Mouse (Mus musculus) CH12.LX (cell line): ENCODE results near the gene Uqcrh. TPM values are rescaled to one million over a fixed set of nuclear protein-coding genes. Genes with fewer than 3 reads are reported as not detected.

Experiments used
- DNase-seq: peaks from one replicate; pipeline ENCODE4 v3.0.0-alpha.2; 2013; ENCODE audit errors: extremely low read depth
- H3K27ac ChIP-seq: 2 replicates; pipeline ENCODE4 v1.5.1; 2012; ENCODE audit warnings: low read depth, mild to moderate bottlenecking, control low read depth, moderate library complexity; ENCODE audit not compliant: insufficient read depth
- H3K27me3 ChIP-seq: replicated peaks from 2 replicates; pipeline ENCODE3; 2012; ENCODE audit warnings: inconsistent platforms
- H3K36me3 ChIP-seq, 2 experiments: replicated peaks in 1 of 2; 2 replicates each; pipeline versions ENCODE3 to v1.6.1; 2012; ENCODE audit warnings: inconsistent platforms in 1 of 2, low read length in 1 of 2, mild to moderate bottlenecking in 1 of 2, mixed read lengths in 1 of 2, moderate library complexity in 1 of 2; ENCODE audit not compliant: control insufficient read depth in 1 of 2, insufficient read depth in 1 of 2
- H3K4me1 ChIP-seq, 2 experiments: 2 replicates each; pipeline ENCODE4 v1.6.1; 2012; ENCODE audit warnings: inconsistent platforms in 1 of 2, moderate library complexity in 1 of 2; ENCODE audit not compliant: insufficient read depth in 2 of 2, control insufficient read depth in 1 of 2
- H3K4me2 ChIP-seq: 2 replicates; pipeline ENCODE4 v1.6.1; 2012; ENCODE audit warnings: low read depth, mild to moderate bottlenecking, control low read depth; ENCODE audit not compliant: poor library complexity, insufficient read depth, severe bottlenecking
- H3K4me3 ChIP-seq, 3 experiments: fragments of 150-350 bp in 1 of 3; sonication (generic) in 1 of 3; replicated peaks in 1 of 3; 2 replicates each; pipeline versions ENCODE3 to v1.5.1; 2011 to 2012; ENCODE audit warnings: low read depth in 2 of 3, low read length in 2 of 3, mild to moderate bottlenecking in 2 of 3, moderate library complexity in 2 of 3, control low read depth in 1 of 3, improper control_type of control experiment in 1 of 3, inconsistent platforms in 1 of 3, mixed read lengths in 1 of 3; ENCODE audit not compliant: poor library complexity in 1 of 3
- H3K79me2 ChIP-seq: replicated peaks from 2 replicates; pipeline ENCODE4 v1.6.1; 2012; ENCODE audit warnings: mild to moderate bottlenecking, moderate library complexity; ENCODE audit not compliant: control insufficient read depth, poor library complexity, insufficient read depth, severe bottlenecking; ENCODE audit errors: extremely low read depth
- H3K9ac ChIP-seq: 2 replicates; pipeline ENCODE4 v1.6.1; 2012; ENCODE audit warnings: low read depth, mild to moderate bottlenecking, control low read depth, moderate library complexity; ENCODE audit not compliant: insufficient read depth
- H3K9me3 ChIP-seq: replicated peaks from 2 replicates; pipeline ENCODE3; 2012; ENCODE audit warnings: low read length, inconsistent platforms, mixed read lengths
- BHLHE40 ChIP-seq: IDR thresholded peaks from 2 replicates; pipeline ENCODE4 v1.6.1; 2011; ENCODE audit warnings: mild to moderate bottlenecking, low read depth, low read length, improper control_type of control experiment
- CHD1 ChIP-seq: IDR thresholded peaks from 2 replicates; pipeline ENCODE4 v1.6.1; 2012; ENCODE audit warnings: low read depth, low read length, improper control_type of control experiment, inconsistent platforms
- HCFC1 ChIP-seq: IDR thresholded peaks from 2 replicates; pipeline ENCODE4 v1.6.1; 2012; ENCODE audit warnings: low read depth, mild to moderate bottlenecking, inconsistent platforms, low read length, improper control_type of control experiment
- MAFK ChIP-seq: IDR thresholded peaks from 2 replicates; pipeline ENCODE4 v1.6.1; 2011; ENCODE audit warnings: low read length, improper control_type of control experiment; ENCODE audit not compliant: insufficient replicate concordance
- MAX ChIP-seq: IDR thresholded peaks from 2 replicates; pipeline ENCODE4 v1.6.1; 2011; ENCODE audit warnings: low read length, improper control_type of control experiment
- MAZ ChIP-seq: IDR thresholded peaks from 2 replicates; pipeline ENCODE4 v1.6.1; 2012; ENCODE audit warnings: low read depth, mild to moderate bottlenecking, inconsistent platforms, low read length, improper control_type of control experiment, moderate library complexity
- MEF2A ChIP-seq: IDR thresholded peaks from 2 replicates; pipeline ENCODE4 v1.6.1; 2014; ENCODE audit warnings: low read depth, mild to moderate bottlenecking, inconsistent platforms, low read length, improper control_type of control experiment, borderline replicate concordance
- MXI1 ChIP-seq: IDR thresholded peaks from 2 replicates; pipeline ENCODE4 v1.6.1; 2011; ENCODE audit warnings: mild to moderate bottlenecking, low read depth, low read length, improper control_type of control experiment
- MYC ChIP-seq: IDR thresholded peaks from 2 replicates; pipeline ENCODE4 v1.6.1; 2011; ENCODE audit warnings: low read depth, mild to moderate bottlenecking, improper control_type of control experiment, low read length
- NRF1 ChIP-seq: IDR thresholded peaks from 2 replicates; pipeline ENCODE4 v1.6.1; 2014; ENCODE audit warnings: low read depth, mild to moderate bottlenecking, inconsistent platforms, low read length, improper control_type of control experiment, moderate library complexity
- POLR2A ChIP-seq: IDR thresholded peaks from 2 replicates; pipeline ENCODE4 v1.6.1; 2011; ENCODE audit warnings: low read depth, mild to moderate bottlenecking, improper control_type of control experiment, low read length
- TCF12 ChIP-seq: IDR thresholded peaks from 2 replicates; pipeline ENCODE4 v1.6.1; 2014; ENCODE audit warnings: low read depth, mild to moderate bottlenecking, inconsistent platforms, low read length, improper control_type of control experiment
- USF1 ChIP-seq: IDR thresholded peaks from 2 replicates; pipeline ENCODE4 v1.6.1; 2014; ENCODE audit warnings: low read depth, mild to moderate bottlenecking, inconsistent platforms, low read length, improper control_type of control experiment
- USF2 ChIP-seq: conservative IDR thresholded peaks from 2 replicates; pipeline ENCODE4 v1.6.1; 2011; ENCODE audit warnings: low read depth, low read length, improper control_type of control experiment
- ZKSCAN1 ChIP-seq: IDR thresholded peaks from 2 replicates; pipeline ENCODE4 v1.6.1; 2012; ENCODE audit warnings: low read depth, inconsistent platforms, low read length, improper control_type of control experiment, borderline replicate concordance
- dilution Hi-C: fragments of 300-500 bp; cut with MboI; formaldehyde crosslinking; loops from 2 replicates; pipeline ENCODE4 v1.14.3; 2020; ENCODE audit warnings: low sequenced_read_pairs; ENCODE audit not compliant: extremely low pct_unique_long_range_greater_than_20kb, extremely low pct_ligation_motif_present
- in situ Hi-C: fragments of 300-500 bp; cut with MboI; formaldehyde crosslinking; loops from 3 replicates; pipeline ENCODE4 v1.14.3; 2019; ENCODE audit warnings: low sequenced_read_pairs, low pct_ligation_motif_present, low pct_unique_long_range_greater_than_20kb, mixed read lengths
- polyA plus RNA-seq: library from polyadenylated mRNA; unstranded; fragments of >175 nt; gene quantifications from 2 replicates; pipeline ENCODE4 v1.2.1, GENCODE M21; 2012; ENCODE audit warnings: low read depth; ENCODE audit not compliant: insufficient read length
- total RNA-seq, 2 experiments: library from RNA; depleted of rRNA; stranded (reverse); fragments of 300-350 nt in 1 of 2; fragments of >200 nt in 1 of 2; gene quantifications; 2 replicates each; pipeline ENCODE4 v1.2.3; 2012 to 2014

The Uqcrh gene
- total and polyA plus RNA-seq, 3 experiments = 264 to 717 (median 293) TPM

DNA sequence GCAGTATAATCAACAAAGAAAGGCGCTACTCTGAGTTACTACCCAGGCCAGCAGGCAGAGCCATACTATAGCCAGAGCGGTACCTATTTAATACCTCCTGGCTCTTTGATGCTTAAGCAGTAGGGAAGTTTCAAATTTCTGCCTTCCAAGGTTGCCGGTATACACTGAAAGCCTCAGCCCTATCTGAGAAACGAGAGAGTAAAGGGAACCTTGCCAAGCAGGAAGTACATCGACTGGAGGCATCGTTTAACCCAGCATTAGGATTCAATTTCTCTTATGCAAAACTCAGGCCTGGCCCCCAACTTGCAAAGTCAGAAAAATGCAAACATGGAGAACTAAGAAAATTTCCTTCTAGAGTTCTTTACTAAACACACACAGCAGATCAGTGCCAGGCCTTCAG is 4.8 kb downstream of the Uqcrh start:
- no peaks in the 10 kb centered on the region for H3K27me3 ChIP-seq
- in situ Hi-C loops (no loop called here), dilution Hi-C loops (no loop called here)
- H3K27ac ChIP-seq = no peak overlapping the region
- H3K9me3 ChIP-seq = no peaks in the 10 kb centered on the region
- peaks cover 25 to 57% of the 10 kb centered on the region in 2 experiments for H3K36me3 ChIP-seq
- H3K4me3 ChIP-seq = no peak overlapping the region
- no peak for DNase-seq
- peaks cover 0 to 9% of the 10 kb centered on the region in 2 experiments; a peak in 2 of 4 replicates for H3K4me1 ChIP-seq
- no peak overlapping the region for H3K9ac ChIP-seq
- no peak overlapping the region for H3K4me2 ChIP-seq
- TF ChIP-seq MXI1 = no peak
- peaks cover 41% of the 10 kb centered on the region for H3K79me2 ChIP-seq

- in situ Hi-C loops (no loop called here), dilution Hi-C loops (no loop called here)
- DNase-seq = no peak
- no peak overlapping the region for H3K27ac ChIP-seq
- no peaks in the 10 kb centered on the region for H3K4me1 ChIP-seq
- peaks cover 18 to 47% of the 10 kb centered on the region in 2 experiments for H3K36me3 ChIP-seq
- no peaks in the 10 kb centered on the region for H3K9me3 ChIP-seq
- H3K9ac ChIP-seq = no peak overlapping the region
- no peaks in the 10 kb centered on the region for H3K27me3 ChIP-seq
- H3K4me3 ChIP-seq = no peak overlapping the region
- no peak overlapping the region for H3K4me2 ChIP-seq
- TF ChIP-seq USF1 (no peak), MAZ (no peak), NRF1 (no peak), USF2 (no peak), CHD1 (no peak), BHLHE40 (no peak), TCF12 (no peak), ZKSCAN1 (no peak), MAX (no peak), MEF2A (no peak), HCFC1 (no peak), MYC (no peak)
- H3K79me2 ChIP-seq = no peaks in the 10 kb centered on the region
Observed at GRCm38 (mm10) chr4:116063855-116064254, 11.0 kb downstream of the Uqcrh start.

GRCm38 (mm10) chr4:116059012-116059726 is 15.7 kb downstream of the Uqcrh start:
- Histone ChIP-seq H3K36me3 (peaks cover 0 to 14% of the 10 kb centered on the region in 2 experiments), H3K79me2 (no peaks in the 10 kb centered on the region; the same call in 1 of the 2 replicates), H3K9ac (no peak overlapping the region), H3K4me1 (peaks cover 0 to 21% of the 10 kb centered on the region in 2 experiments; a peak in 2 of 4 replicates), H3K27ac (no peak overlapping the region), H3K4me2 (no peak overlapping the region), H3K9me3 (no peaks in the 10 kb centered on the region), H3K27me3 (no peaks in the 10 kb centered on the region), H3K4me3 (no peak overlapping the region)
- in situ Hi-C loops = no loop called here
- no peak for DNase-seq
- TF ChIP-seq MAFK (peak; percentile 57; the same call in 1 of the 2 replicates), POLR2A (no peak)
- dilution Hi-C loops = no loop called here
